Mouse (Mus musculus) megakaryocyte, embryonic 14.5 days (primary cell): ENCODE measurements around the gene Ptpn14. TPM values are rescaled to one million over a fixed set of nuclear protein-coding genes. Genes with fewer than 3 reads are reported as not detected.

ENCODE experiments used
- H3K27me3 ChIP-seq: replicated peaks from 2 replicates; pipeline ENCODE3; 2012; ENCODE audit warnings: inconsistent platforms
- H3K36me3 ChIP-seq: replicated peaks from 2 replicates; pipeline ENCODE3; 2012; ENCODE audit warnings: low read length, inconsistent platforms, mixed read lengths
- H3K4me1 ChIP-seq: 2 replicates; pipeline ENCODE4 v1.6.1; 2012; ENCODE audit warnings: inconsistent platforms
- H3K4me3 ChIP-seq: replicated peaks from 2 replicates; pipeline ENCODE3; 2012; ENCODE audit warnings: moderate library complexity, mild to moderate bottlenecking, inconsistent platforms
- H3K9me3 ChIP-seq: 2 replicates; pipeline ENCODE4 v1.6.1; 2012; ENCODE audit warnings: inconsistent platforms
- FLI1 ChIP-seq: IDR thresholded peaks from 2 replicates; pipeline ENCODE4 v1.6.1; 2012; ENCODE audit warnings: low read length, inconsistent platforms, mixed read lengths
- GATA1 ChIP-seq: IDR thresholded peaks from 3 replicates; pipeline ENCODE4 v1.6.1; 2012; ENCODE audit warnings: mixed read lengths, low read length, inconsistent platforms, borderline replicate concordance
- polyA plus RNA-seq: library from polyadenylated mRNA; stranded (reverse); fragments of >175 nt; gene quantifications from 2 replicates; pipeline ENCODE4 v1.2.3, GENCODE M21; 2012; ENCODE audit warnings: low replicate concordance; ENCODE audit not compliant: insufficient read depth

Gene Ptpn14
- polyA plus RNA-seq, 1 experiment: 0.15 TPM

GRCm38 (mm10) chr1:189784503-189784902 is 56.4 kb downstream of the Ptpn14 start:
- Histone ChIP-seq H3K4me1 (no peaks in the 10 kb centered on the region), H3K9me3 (no peaks in the 10 kb centered on the region), H3K4me3 (no peak overlapping the region), H3K27me3 (peaks cover 10% of the 10 kb centered on the region), H3K36me3 (no peaks in the 10 kb centered on the region)
- TF ChIP-seq FLI1 (no peak), GATA1 (no peak)

DNA sequence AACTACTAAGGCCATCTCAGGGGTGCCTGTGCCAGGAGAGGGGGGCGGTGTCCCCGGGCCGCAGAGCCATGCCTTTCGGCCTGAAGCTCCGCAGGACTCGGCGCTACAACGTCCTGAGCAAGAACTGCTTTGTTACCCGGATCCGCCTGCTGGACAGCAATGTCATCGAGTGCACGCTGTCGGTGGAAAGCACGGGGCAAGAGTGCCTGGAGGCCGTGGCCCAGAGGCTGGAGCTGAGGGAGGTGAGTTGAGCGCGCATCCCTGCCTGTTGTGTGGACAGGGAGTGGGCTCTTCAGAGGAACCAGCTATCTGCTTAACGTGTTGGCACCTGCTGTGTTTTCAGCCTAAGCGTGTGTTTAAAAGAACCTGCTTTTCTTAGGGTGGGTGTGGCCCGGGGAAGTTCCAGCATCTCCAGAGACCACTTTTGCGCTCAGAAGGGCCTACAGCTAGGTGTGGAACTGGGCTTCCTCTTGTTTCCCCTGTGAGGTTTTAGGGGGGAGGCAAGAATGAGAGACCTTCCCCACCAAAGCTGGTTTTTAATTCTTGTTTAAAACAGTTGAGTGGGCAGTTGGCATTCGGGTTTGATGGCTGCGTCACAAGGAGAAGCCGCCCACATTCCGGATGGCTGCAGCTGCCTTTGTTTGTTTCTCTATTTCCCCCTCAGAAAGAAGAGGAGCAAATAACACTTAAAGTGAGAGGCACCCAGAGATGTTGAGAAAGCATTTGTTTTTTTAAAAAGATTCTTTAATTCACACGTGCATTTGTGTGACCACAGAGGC is 58.8 kb downstream of the Ptpn14 start:
- Histone ChIP-seq H3K4me1 (no peaks in the 10 kb centered on the region; the same call in 1 of the 2 replicates), H3K27me3 (peaks cover 5% of the 10 kb centered on the region), H3K4me3 (no peak overlapping the region), H3K36me3 (no peaks in the 10 kb centered on the region), H3K9me3 (no peaks in the 10 kb centered on the region)
- TF ChIP-seq GATA1 (no peak), FLI1 (no peak)

DNA sequence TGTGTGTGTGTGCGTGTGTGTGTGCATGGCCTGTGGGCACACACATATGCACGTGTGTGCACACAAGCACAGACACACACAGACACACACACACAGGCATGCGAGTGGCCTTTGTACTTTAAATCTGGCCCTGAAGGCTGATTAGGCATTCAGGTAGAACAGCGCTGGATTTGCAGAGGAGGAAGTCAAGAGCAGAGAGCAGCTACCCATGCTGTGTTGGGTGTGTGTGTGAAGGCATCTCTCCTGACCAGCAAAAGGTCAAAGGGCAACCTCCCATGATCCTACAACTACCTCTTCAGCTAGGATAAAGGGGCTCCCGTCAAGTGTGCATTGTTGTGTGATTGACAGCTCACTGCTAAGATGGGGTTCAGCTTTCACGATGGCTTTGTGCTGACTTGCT is 61.5 kb downstream of the Ptpn14 start:
- Histone ChIP-seq H3K27me3 (peaks cover 11% of the 10 kb centered on the region), H3K4me1 (peaks cover 3% of the 10 kb centered on the region; the same call in 1 of the 2 replicates), H3K4me3 (no peak overlapping the region), H3K36me3 (no peaks in the 10 kb centered on the region), H3K9me3 (no peaks in the 10 kb centered on the region)
- TF ChIP-seq FLI1 (no peak), GATA1 (no peak)

GRCm38 (mm10) chr1:189790666-189791065 is 62.6 kb downstream of the Ptpn14 start:
- Histone ChIP-seq H3K4me1 (peaks cover 7% of the 10 kb centered on the region; the same call in 1 of the 2 replicates), H3K36me3 (no peaks in the 10 kb centered on the region), H3K4me3 (no peak overlapping the region), H3K27me3 (peaks cover 8% of the 10 kb centered on the region), H3K9me3 (no peaks in the 10 kb centered on the region; the same call in 1 of the 2 replicates)
- TF ChIP-seq FLI1 (no peak), GATA1 (no peak)

GRCm38 (mm10) chr1:189791534-189792217 is 63.6 kb downstream of the Ptpn14 start:
- Histone ChIP-seq H3K4me1 (peaks cover 11% of the 10 kb centered on the region; the same call in 1 of the 2 replicates), H3K9me3 (no peaks in the 10 kb centered on the region; the same call in 1 of the 2 replicates)

GRCm38 (mm10) chr1:189792560-189793195 is 64.6 kb downstream of the Ptpn14 start:
- Histone ChIP-seq H3K4me3 (no peak overlapping the region), H3K27me3 (peaks cover 8% of the 10 kb centered on the region), H3K4me1 (peaks cover 11% of the 10 kb centered on the region; the same call in 1 of the 2 replicates), H3K36me3 (no peaks in the 10 kb centered on the region), H3K9me3 (no peaks in the 10 kb centered on the region; the same call in 1 of the 2 replicates)
- TF ChIP-seq GATA1 (no peak), FLI1 (no peak)

More at GRCm38 (mm10) chr1:189791534-189792217, 63.6 kb downstream of the Ptpn14 start:
- Histone ChIP-seq H3K36me3 (no peaks in the 10 kb centered on the region), H3K4me3 (no peak overlapping the region), H3K27me3 (peaks cover 8% of the 10 kb centered on the region)
- TF ChIP-seq FLI1 (no peak), GATA1 (no peak)

- Histone ChIP-seq H3K9me3 (peaks cover 3% of the 10 kb centered on the region), H3K4me3 (peak overlapping the region; percentile 56), H3K36me3 (no peaks in the 10 kb centered on the region), H3K4me1 (peaks cover 8% of the 10 kb centered on the region; the same call in 1 of the 2 replicates), H3K27me3 (peaks cover 6% of the 10 kb centered on the region)
- no peak for TF ChIP-seq GATA1
- TF ChIP-seq FLI1: no peak
These were observed 70.9 kb downstream of the Ptpn14 start for GRCm38 (mm10) chr1:189798949-189799348.

- TF ChIP-seq FLI1 (no peak), GATA1 (no peak)
- Histone ChIP-seq H3K36me3 (no peaks in the 10 kb centered on the region), H3K27me3 (peaks cover 4% of the 10 kb centered on the region), H3K4me1 (peaks cover 6% of the 10 kb centered on the region; the same call in 1 of the 2 replicates), H3K4me3 (no peak overlapping the region), H3K9me3 (peaks cover 3% of the 10 kb centered on the region)
These were observed 72.3 kb downstream of the Ptpn14 start for GRCm38 (mm10) chr1:189800211-189800961.

- Histone ChIP-seq H3K4me3 (no peak overlapping the region), H3K9me3 (peaks cover 3% of the 10 kb centered on the region), H3K27me3 (peaks cover 4% of the 10 kb centered on the region), H3K36me3 (no peaks in the 10 kb centered on the region), H3K4me1 (no peaks in the 10 kb centered on the region; the same call in 1 of the 2 replicates)
- no peak for TF ChIP-seq GATA1
- no peak for TF ChIP-seq FLI1
These were observed 73.2 kb downstream of the Ptpn14 start for GRCm38 (mm10) chr1:189801303-189801702.
